Mouse (Mus musculus) retina, adult 2 months (tissue): ENCODE results near the gene Pip5k1c.
A peak's percentile ranks its signal among the peaks of the same experiment; 100 is the strongest.

Experiments
- DNase-seq: peaks from one replicate; pipeline ENCODE4 v3.0.0-alpha.2; 2012; ENCODE audit warnings: low read depth, low spot score

The Pip5k1c gene

DNA sequence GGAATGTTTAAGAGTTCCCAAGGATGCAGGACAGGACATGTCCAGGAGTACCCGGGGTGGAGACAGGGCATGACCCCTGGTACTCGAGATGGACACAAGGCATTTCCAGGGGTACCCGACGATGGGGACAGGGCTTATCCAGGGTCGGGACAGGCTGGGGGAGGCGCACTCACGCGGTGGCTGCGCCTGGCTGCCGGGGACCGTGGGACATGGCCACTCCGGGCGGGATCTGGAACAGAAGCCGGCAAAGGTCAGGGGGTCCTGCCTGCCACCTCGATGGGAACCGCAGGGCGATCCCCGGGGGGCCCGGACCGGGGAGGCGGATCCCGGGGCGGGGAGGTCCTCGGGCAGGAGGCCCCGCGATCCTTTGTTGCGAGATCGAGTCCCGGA, 57.2 kb downstream of the Pip5k1c start:
- DNase-seq = no peak

DNA sequence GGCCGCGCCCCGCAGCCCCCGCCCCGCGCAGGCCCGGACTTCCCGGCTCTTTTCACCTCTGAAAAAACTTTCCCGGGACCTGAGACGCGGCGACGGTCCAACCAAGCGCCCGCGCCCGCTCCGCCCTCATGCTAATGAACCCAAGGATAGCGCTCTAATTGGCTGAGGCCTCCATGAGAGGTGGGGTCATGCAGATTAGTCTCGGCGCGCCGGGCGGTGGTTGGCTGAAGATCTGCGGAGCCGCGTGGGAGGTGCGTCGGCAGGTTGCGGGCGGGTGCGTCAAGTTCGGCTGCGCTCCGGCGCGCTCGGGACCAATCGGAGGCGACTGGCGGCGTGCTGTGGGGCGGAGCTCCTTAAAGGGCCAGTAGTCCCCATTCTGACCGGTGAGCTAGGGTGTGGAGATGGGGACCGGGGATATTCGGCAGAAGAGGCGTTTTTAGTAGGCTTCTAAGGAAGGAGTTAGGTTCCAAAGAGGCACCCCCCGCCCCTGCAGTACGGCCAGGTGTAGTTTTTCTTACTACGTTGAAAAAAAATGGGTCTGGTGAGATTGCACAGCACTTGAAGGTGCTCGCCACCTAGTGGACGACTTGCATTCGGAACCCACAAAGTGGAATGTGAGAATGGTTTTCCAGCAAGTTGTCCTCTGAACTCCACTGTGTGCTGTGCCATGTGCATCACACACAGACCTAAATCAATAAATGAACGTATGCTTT, 57.7 kb downstream of the Pip5k1c start, which contains the start of gene Hmg20b:
TSS of gene Hmg20b (minus strand) at position 130 of the 713 bp plus-strand sequence.
- peak; percentile 94 for DNase-seq

DNA sequence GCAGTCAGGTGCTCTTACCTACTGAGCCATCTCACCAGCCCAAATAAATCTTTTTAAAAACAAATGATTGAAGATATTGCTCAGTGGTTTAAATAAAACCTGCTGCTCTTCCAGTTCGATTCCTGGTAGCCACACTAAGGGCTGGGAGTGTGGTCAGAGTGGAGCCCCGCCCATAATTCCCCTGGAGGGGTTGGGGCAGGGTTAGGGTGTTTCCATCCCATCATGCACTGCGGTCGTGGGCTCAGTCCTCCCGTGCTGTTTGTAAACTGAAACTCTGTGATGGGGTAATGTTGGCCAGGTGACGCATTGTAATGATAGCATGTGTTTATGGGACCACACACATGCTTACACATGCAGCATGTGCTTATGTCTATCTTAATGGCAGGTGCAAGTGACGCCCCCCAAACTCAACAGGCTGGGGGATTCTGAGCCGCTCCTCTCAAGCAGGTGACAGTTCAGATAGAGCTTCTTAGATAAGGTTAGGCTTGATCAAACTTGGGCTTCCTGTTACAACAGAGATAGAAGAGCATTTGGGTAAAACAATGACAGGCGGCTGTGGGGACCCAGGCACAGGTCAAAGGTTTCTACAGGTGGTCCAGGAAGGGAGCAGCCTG, 59.0 kb downstream of the Pip5k1c start:
- DNase-seq = no peak

DNA sequence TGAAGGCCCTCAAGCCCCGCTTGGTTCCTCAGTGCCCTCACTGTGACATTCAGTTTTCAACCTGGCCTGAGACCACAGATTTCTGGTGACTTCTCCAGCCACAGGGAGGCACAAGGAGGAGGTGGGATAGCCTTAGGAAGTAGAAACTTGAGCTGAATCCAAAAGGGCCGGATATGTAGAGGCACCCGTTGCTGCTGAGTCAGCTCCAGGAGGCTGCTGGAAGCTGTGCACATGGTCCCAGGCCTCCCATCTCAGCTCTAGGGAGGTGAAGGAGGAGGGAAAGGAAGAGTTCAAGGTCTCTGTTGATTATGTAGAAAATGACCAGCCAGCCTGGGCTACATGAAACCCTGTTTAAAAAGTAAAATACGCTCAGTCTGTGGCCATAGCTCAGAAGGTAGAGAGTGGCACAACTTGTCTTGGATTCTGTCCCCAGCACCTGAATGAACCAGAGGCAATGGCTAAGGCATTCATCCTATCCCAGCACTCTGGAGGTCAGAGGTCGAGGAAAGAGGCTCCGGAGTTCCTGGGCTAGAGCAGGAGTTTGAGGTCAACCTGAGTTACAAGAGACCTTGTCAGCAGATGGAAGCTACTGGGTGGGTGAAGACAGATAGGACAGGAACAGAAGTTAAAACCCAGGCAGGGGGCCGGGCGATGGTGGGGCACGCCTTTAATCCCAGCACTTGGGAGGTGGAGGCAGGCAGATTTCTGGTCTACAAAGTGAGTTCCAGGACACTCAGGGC, 62.1 kb downstream of the Pip5k1c start:
- no peak for DNase-seq

DNA sequence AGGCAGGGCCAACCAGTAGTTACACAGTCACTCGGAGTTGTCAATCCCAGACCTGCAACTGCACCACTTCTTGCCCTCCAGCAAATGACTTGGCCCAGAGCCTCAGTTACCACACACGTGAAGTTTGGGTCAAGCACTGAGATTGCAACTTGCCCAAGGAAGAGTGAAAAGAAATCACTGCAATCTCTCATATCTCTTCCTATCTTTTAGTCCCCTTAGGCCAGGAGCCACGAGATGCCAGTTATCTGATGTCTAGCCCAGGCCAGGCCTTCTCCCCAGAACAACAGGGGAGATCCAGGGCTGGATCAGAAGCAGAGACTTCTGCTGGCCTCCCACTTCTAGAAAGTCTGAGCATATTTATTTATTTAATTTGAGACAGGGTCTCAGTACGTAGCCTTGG, 62.8 kb downstream of the Pip5k1c start:
- no peak for DNase-seq

DNA sequence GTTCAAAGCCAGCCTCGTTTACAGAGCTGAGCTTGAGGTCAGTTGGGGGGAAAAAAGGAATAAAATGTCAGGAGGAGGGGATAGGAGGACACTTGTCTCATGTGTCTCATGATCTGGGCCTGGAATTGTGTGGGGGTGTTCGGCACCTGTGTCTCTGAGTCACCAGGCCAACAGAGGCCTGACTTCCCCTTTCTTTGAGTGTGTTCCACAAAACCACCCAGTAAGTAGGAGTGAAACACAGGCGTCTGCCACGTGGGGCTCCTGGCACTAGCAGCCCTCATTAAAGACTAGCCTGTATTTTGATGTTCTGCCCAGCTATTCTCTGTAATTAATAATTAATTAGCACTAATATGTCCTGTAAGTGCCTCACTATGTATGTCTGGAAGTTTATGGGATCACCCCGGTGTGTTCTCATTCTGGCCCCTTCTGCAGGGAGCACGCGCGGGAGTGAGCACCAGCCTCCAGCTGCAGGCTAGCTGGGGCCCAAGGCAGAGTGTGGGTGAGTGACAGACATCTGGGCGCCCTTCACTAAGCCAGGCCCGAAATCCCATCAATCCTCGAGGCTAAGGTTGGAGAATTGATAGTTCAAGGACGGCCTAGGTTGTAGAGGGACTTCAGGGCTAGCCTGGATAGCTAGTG, 63.7 kb downstream of the Pip5k1c start:
- no peak for DNase-seq

DNA sequence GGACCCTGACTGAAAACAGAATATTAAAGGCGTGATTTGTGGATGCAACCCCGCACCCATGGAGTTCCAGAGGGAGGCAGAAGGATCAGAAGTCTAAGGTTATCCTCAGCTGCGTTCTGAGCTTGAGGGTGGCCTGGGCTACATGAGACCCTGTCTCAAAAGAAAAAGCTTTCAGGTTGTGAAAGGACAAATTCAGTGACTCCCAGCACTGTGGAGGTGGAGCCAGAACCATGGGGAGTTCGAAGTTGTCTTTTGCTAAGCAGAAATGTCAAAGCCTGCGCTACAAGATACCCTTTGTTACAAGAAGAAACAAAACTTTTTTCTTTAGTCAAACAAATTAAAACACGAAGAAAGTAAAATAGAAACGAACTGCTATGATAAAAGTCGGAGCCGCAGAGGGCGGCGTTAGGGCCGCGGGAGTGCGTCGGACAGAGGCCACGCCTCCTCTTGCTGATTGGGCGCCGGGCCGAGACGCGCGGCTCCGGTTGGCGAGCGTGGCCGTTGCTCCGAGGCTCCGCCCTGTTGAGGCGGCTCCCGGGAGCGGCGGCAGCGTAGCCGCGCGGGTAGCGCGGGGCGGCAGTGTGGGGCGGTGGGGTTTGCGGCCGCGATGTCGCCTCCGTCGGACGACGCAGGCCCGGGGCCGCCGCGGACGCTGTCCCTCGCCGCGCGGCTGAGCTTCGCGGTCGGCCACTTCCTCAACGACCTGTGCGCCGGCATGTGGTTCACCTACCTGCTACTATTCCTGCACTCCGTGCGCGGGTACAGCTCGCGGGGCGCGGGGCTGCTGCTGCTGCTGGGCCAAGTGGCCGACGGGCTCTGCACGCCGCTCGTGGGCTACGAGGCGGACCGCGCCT, 64.5 kb downstream of the Pip5k1c start, which contains the start of gene Mfsd12:
TSS of gene Mfsd12 (plus strand) at position 501 of the 854 bp plus-strand sequence.
- peak; percentile 62 for DNase-seq

DNA sequence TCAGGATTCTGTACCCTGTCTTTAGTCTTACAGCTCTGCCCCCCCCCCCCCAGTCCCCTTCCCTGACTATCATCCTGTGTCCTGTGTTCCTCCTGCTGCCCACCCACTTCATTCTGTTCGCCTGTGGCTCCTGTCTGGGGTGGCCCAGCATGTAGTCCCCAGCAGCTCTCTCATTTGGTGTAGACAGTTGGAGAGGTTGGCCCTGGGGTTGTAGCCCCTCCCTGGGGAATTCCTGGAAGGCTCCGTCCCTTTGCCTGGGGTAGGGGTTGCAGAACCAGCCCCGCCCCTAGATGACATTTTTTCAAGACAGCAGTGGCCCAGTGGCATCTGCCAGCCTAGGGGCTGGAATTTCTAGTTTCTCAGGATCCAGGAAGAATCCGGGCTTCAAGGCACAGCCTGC, 65.4 kb downstream of the Pip5k1c start:
- no peak for DNase-seq

DNA sequence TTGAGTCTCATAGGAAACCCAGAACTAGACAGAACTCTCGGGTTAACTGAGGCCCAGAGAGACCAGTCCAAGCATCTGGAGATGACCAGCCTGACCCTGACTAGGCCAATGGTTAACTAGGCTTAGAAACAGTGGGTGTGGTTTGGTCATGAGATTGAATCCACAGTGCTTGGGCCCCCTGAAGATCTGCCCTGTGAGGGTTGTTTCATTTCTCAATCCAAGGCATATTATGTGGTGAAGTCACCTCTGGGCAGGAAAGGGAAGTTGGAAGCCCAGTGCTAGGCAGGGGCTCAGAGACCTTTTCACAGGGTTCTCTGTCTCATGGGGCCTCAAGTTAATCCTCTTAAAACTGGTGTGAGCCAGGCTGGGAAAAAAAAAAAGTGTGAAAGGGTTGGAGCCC, 66.1 kb downstream of the Pip5k1c start:
- no peak for DNase-seq

DNA sequence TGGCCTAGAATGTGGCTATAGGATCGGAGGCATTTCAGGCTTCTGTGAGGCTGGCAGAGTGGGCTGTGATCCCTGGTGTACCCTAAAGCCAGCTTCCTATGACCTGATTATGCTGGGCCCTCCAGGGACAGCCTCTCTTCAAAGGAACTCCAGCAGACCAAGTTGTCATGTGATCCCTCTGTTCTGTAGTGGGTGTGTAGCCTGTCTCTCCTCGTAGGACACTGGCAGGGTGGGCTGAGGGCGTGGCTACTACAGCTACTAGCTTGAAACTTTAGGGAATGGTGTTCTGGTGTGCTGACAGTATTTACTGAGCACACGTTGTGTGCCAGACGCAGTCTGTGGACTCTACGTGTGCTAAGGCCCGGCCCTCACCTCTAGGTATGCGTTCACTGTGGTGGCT, 68.0 kb downstream of the Pip5k1c start:
- no peak for DNase-seq

DNA sequence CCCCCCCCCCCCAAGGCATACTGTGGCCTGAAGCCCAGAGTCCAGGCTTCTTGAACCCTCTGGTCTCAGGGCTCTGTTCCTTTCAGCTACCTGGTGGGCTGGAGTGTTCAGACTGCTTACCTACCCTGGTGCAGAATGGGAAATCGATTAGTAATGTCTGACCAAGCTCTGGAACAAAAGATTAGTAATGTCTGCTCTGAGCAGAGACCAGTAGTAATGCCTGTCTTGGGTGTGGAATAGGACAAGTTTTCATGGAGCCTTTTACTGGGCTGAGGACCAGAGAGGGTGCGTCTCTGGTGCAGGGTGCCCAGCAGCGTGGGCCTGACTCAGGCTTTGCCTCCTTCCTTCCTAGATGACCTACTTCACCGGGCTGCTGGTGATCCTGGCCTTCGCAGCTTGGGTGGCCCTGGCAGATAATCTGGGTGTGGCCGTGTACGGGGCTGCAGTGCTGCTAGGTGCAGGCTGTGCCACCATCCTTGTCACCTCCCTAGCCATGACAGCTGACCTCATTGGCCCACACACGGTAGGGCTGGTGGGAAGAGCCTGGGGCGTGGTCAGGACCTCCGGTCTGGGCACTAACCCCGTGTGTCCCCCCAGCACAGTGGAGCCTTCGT, 69.7 kb downstream of the Pip5k1c start:
- DNase-seq = no peak

DNA sequence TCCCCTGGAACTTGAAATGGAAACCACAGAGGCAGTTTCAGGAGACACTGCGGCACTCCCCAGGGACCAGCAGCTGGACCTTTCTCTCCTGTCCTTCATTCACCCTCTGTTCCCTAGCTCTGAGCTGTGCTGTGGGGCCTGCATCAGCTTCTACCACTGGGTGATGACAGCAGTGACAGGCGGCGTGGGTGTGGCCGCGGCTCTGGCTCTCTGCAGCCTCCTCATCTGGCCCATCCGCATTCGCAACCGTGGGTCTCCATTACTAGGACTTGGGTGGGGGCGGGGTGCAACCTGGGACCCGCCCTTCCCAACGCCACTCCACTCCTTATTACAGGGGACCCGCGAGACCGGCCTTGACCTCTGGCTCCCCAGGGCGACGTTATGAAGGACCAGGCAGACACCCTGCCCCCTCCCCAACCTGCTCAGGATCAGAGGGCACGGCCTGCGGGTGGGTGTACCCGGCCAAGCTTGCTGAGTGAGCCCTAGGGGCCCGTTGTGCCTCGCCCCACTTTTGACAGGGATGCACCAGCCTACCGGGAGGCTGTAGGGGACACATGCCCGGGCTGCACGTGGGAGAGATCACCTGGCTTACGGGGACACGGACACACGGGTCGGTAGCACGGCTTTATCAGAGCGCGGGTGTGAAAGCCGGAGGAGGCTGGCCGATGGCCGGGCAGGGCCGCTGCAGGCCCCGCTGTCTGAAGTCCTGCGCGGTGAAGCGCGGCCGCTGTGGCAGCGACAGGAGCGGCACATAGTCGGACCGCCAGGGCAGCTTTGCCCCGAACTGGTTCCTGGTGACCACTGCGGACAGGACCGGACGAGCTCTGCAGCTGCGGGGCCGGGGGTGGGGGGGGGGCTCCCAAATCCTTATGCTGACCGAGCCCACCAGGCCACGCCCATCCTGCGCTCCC, 70.9 kb downstream of the Pip5k1c start:
- no peak for DNase-seq

DNA sequence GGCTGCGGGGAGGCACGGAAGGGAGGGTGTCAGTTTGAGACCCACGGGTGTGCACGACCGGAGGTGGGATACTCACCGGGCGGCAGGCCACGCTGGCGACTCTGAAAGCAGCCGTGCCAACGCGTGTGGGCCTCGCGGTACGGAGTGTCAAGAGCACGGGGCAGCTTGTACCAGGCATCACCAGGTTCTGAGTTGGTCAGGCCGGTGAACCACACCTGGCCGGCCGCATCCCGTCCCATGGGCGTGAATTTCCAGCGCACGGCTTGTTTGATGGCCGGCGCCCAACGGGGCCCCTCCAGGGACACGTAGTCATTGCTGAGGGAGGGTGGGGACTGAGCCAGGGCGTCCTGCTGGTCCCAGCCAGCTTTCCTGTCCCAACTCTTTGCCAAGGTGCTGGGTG, 71.9 kb downstream of the Pip5k1c start:
- DNase-seq = no peak

DNA sequence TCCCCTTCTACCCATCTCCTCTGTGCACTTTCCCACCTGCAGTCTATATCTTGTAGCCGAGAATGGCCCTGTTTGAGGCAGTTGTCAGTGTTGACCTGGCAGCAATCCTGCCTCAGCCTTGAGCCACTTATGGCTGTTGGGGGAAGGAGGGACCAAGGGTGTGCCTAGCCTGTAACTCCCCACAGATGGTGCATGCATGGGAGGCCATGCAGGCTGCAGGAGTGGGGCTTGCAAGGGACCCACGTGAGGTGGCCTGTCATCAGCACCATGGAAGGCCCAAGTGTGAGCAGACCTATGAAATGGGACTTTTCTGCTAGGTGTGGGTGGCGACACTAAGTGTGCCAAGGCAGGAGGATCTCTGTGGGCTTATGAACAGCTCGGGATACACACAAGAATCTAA, 72.3 kb downstream of the Pip5k1c start:
- DNase-seq = no peak

DNA sequence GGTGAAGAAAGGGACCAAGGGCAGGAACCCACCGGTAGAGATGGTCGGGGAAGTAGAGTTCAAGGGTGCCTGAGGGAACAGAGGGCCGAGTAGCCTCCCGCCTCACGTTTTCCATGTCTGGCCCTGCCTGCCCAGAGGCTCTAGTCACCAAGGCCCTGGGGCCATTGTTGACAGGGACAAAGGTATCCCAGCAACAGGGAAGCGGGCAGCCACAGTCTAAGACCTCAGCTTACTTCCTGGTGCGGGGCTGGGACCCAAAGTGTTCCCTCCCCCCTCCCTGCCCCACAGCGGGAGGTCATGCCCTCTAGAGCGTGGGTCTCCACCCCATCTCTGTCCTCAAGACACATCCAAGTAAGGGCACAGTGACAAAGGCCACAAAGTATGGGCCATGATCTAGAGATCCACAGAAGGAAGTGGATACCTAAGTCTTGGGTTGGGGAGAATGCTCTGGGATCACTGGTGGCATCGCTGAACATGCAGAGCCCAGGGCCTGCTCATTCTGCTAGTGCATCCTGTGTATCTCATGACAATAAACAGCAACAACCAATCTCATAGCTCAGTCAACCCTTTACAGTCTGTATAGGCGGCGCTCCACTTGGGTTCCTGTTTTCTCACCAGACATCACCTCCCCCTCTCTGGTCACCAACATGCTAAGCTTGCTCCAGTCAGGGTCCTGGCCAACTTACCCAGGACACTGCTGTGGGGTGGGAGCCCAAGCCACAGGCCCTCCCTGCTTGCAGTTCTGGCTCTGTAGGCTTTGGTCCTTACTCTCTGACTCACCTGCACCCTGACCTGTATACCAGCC, 73.1 kb downstream of the Pip5k1c start, which contains the start of gene 4930404N11Rik:
TSS of gene 4930404N11Rik (minus strand) at position 145 of the 805 bp plus-strand sequence.
- DNase-seq = no peak

DNA sequence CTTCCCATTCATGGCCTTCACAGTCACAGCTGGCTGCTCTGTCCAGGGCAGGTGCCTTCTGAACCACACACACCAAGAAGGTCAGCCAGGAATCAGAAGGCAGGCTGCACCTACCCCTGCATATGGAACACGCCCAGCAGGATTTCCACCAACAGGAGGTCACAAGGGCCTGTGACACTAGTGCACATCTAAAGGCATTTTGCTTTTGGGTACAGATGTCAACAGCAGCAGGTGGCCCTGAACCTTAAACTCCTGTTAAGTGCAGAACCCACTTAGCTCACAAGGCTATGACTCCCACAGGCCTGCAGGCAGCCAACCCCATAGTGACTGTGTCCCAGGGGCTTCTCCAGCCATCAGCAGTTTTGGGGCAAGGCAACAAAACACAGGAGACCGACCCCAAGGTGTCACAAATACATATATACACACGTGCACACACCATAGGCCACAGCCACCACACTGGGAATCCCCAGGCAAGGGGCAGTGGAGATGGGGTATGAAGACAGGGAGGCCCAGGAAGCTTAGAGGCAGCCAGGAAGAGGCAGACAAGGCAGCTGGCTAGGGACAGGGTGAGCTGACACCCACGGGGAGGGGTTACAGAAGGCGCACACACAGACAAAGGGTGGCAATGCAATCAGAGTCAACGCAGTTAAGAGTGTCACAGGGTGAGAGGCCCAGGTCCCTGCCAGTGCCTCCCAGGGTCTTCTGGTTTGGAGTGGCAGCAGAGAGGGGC, 73.9 kb downstream of the Pip5k1c start:
- DNase-seq = no peak

DNA sequence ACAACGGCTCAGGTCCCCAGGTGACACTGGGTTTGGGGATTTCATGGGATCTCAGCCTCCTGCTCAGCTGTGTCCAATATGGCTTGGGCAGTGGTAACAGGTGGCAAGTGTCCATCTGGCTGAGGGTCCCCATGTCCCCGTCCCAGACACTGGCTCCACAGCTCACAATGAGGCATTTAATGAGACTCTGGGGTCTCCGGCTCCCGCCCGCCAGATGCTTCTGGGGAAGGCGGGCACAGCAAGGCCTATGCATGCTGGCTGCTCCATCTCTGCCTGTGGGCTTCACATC, 74.4 kb downstream of the Pip5k1c start:
- no peak for DNase-seq
